Mouse (Mus musculus) MEL (cell line): Measurements from ENCODE around the gene Fbln5. TPM values are rescaled to one million over a fixed set of nuclear protein-coding genes. Genes with fewer than 3 reads are reported as not detected.

Experiments used
- DNase-seq: peaks from one replicate; pipeline ENCODE4 v3.0.0; 2011; ENCODE audit warnings: low read depth, low spot score
- H3K27ac ChIP-seq: 2 replicates; pipeline ENCODE4 v1.5.1; 2012; ENCODE audit warnings: low read depth, mild to moderate bottlenecking, control low read depth, low read length, moderate library complexity; ENCODE audit not compliant: control insufficient read depth
- H3K27me3 ChIP-seq, 2 experiments: fragments of 150-350 bp in 1 of 2; sonication (generic) in 1 of 2; 2 replicates each; pipeline ENCODE4 v1.6.1; 2012; ENCODE audit warnings: low read length in 2 of 2, mild to moderate bottlenecking in 2 of 2, improper control_type of control experiment in 1 of 2, moderate library complexity in 1 of 2; ENCODE audit not compliant: insufficient read depth in 2 of 2, control insufficient read depth in 1 of 2
- H3K36me3 ChIP-seq, 2 experiments: 2 replicates each; pipeline ENCODE4 v1.6.1; 2012 to 2014; ENCODE audit warnings: low read length in 2 of 2, improper control_type of control experiment in 1 of 2, inconsistent platforms in 1 of 2, mild to moderate bottlenecking in 1 of 2; ENCODE audit not compliant: insufficient read depth in 2 of 2, control insufficient read depth in 1 of 2
- H3K4me1 ChIP-seq, 2 experiments: fragments of 150-350 bp in 1 of 2; sonication (generic) in 1 of 2; 2 replicates each; pipeline ENCODE4 v1.6.1; 2012; ENCODE audit warnings: low read length in 2 of 2, improper control_type of control experiment in 1 of 2, mild to moderate bottlenecking in 1 of 2; ENCODE audit not compliant: insufficient read depth in 2 of 2, control insufficient read depth in 1 of 2
- H3K4me3 ChIP-seq, 2 experiments: fragments of 150-350 bp in 1 of 2; sonication (generic) in 1 of 2; 2 replicates each; pipeline ENCODE4 v1.5.1; 2012; ENCODE audit warnings: low read depth in 2 of 2, low read length in 2 of 2, mild to moderate bottlenecking in 2 of 2, moderate library complexity in 2 of 2, control low read depth in 1 of 2, improper control_type of control experiment in 1 of 2; ENCODE audit not compliant: control insufficient read depth in 1 of 2, insufficient read depth in 1 of 2
- H3K79me2 ChIP-seq: 2 replicates; pipeline ENCODE4 v1.6.1; 2012; ENCODE audit warnings: mild to moderate bottlenecking, low read length, moderate library complexity; ENCODE audit not compliant: control insufficient read depth, poor library complexity, insufficient read depth
- H3K9ac ChIP-seq: 2 replicates; pipeline ENCODE4 v1.6.1; 2012; ENCODE audit warnings: low read depth, mild to moderate bottlenecking, control low read depth, low read length, moderate library complexity; ENCODE audit not compliant: control insufficient read depth, poor library complexity, severe bottlenecking
- H3K9me3 ChIP-seq: fragments of 150-350 bp; sonication (generic); replicated peaks from 2 replicates; pipeline ENCODE4 v1.6.1; 2012; ENCODE audit warnings: mild to moderate bottlenecking, low read length, improper control_type of control experiment, moderate library complexity; ENCODE audit not compliant: insufficient read depth
- CHD1 ChIP-seq: IDR thresholded peaks from 2 replicates; pipeline ENCODE4 v1.6.1; 2012; ENCODE audit warnings: low read depth, mild to moderate bottlenecking, inconsistent platforms, low read length, improper control_type of control experiment
- CHD2 ChIP-seq: IDR thresholded peaks from 2 replicates; pipeline ENCODE4 v1.6.1; 2011; ENCODE audit warnings: low read length, improper control_type of control experiment
- GATA1 ChIP-seq: IDR thresholded peaks from 2 replicates; pipeline ENCODE4 v1.6.1; 2011; ENCODE audit warnings: low read depth, low read length, improper control_type of control experiment
- HCFC1 ChIP-seq: IDR thresholded peaks from 2 replicates; pipeline ENCODE4 v1.6.1; 2012; ENCODE audit warnings: low read depth, mild to moderate bottlenecking, inconsistent platforms, low read length, improper control_type of control experiment, moderate library complexity
- MXI1 ChIP-seq: IDR thresholded peaks from 2 replicates; pipeline ENCODE4 v1.6.1; 2011; ENCODE audit warnings: mild to moderate bottlenecking, low read depth, low read length, improper control_type of control experiment
- POLR2AphosphoS5 ChIP-seq: IDR thresholded peaks from 2 replicates; pipeline ENCODE4 v1.6.1; 2012; ENCODE audit warnings: low read depth, borderline replicate concordance, mild to moderate bottlenecking, inconsistent platforms, low read length, moderate library complexity, mixed read lengths
- RCOR1 ChIP-seq: IDR thresholded peaks from 2 replicates; pipeline ENCODE4 v1.6.1; 2012; ENCODE audit warnings: low read depth, mild to moderate bottlenecking, inconsistent platforms, low read length, improper control_type of control experiment
- TAL1 ChIP-seq: IDR thresholded peaks from 2 replicates; pipeline ENCODE4 v1.6.1; 2012; ENCODE audit warnings: mild to moderate bottlenecking, inconsistent platforms, low read length, moderate library complexity, mixed read lengths
- TCF12 ChIP-seq: IDR thresholded peaks from 2 replicates; pipeline ENCODE4 v1.6.1; 2014; ENCODE audit warnings: low read depth, mild to moderate bottlenecking, inconsistent platforms, low read length, improper control_type of control experiment, moderate library complexity
- ZC3H11A ChIP-seq: IDR thresholded peaks from 2 replicates; pipeline ENCODE4 v1.6.1; 2012; ENCODE audit warnings: low read depth, mild to moderate bottlenecking, inconsistent platforms, low read length, improper control_type of control experiment
- polyA plus RNA-seq, 2 experiments: library from polyadenylated mRNA; stranded (reverse) in 1 of 2; unstranded in 1 of 2; fragments of >175 nt in 1 of 2; fragments of >200 nt in 1 of 2; gene quantifications; 2 replicates each; pipeline versions ENCODE4 v1.2.1 to v1.2.4; 2012; ENCODE audit warnings: low replicate concordance in 2 of 2, low read depth in 1 of 2; ENCODE audit not compliant: insufficient read length in 2 of 2, insufficient read depth in 1 of 2, missing spikeins in 1 of 2
- total RNA-seq: library from RNA; depleted of rRNA; stranded (reverse); fragments of 300-350 nt; gene quantifications from 2 replicates; pipeline ENCODE4 v1.2.3, GENCODE M21; 2012; rRNA removed

Gene Fbln5
- total and polyA plus RNA-seq, 3 experiments: not detected

DNA sequence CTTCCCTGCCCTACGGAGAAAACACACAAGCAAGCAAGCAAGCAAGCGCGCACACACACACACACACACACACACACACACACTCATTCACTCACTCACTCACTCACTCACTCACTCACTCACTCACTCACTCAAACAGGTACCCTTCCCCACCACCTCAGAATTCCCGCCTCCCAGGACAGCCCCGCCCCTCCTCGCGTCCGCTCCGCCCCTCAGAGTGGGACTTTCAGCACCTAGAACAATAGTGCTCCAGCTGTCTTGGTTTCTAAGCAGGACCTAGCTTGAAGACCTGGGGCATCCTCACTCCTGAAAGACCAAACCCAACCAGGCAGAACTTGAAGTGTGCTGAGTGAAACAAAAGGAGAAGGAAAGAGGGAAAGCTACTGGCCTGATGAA is 100.1 kb downstream of the Fbln5 start:
- Histone ChIP-seq H3K9ac (no peak overlapping the region), H3K9me3 (no peaks in the 10 kb centered on the region), H3K27ac (no peak overlapping the region), H3K79me2 (no peaks in the 10 kb centered on the region), H3K4me3 (no peak overlapping the region), H3K4me1 (no peaks in the 10 kb centered on the region), H3K27me3 (no peaks in the 10 kb centered on the region), H3K36me3 (no peaks in the 10 kb centered on the region)
- no peak for DNase-seq
- no peak for TF ChIP-seq CHD1
- no peak for TF ChIP-seq CHD2

DNA sequence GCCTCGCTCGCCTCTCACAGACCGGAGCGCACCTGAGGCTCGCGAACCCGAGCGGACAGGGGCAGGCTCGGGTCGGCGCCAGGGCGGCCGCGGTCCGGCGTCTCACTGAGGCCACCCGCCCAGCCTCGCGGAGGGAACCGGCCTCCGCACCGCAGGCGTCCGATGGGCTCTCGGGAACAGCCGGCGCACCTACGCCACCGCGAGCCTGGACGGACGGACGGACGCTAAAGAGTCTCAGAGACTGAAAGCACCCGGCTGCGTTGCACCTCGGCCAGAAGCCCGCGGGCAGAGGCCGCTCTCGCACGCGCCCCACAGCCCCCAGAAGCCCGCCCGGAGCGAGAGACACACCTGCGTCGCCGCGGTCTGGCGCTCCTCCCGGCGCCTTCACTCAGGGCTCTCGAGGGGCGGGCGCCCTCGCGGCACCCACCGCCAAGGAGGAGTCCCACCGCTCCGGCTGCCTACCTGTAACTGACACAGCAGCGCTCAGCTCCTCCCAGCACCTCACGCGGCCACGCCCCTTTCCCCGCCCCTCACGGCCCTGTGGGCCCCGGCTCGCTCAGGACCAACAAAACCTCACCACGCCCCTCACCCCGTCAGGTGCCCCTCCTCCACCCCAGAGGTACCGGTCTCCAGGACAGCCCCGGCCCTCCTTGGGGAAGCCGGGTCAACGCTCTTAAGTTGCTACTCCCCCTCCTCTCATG is 100.7 kb downstream of the Fbln5 start, which contains the start of gene Tc2n:
Gene Tc2n (minus strand): TSS at position 470 of the 701 bp plus-strand sequence.
- no peak for TF ChIP-seq CHD2
- no peak for TF ChIP-seq CHD1
- no peak for TF ChIP-seq GATA1
- Histone ChIP-seq H3K9me3 (no peaks in the 10 kb centered on the region), H3K4me3 (no peak within 1 kb of the TSS), H3K27ac (no peak within 1 kb of the TSS), H3K79me2 (no peaks in the 10 kb centered on the region), H3K27me3 (no peaks in the 10 kb centered on the region), H3K36me3 (no peaks in the 10 kb centered on the region), H3K4me1 (no peaks in the 10 kb centered on the region), H3K9ac (no peak within 1 kb of the TSS)
- no peak for DNase-seq

DNA sequence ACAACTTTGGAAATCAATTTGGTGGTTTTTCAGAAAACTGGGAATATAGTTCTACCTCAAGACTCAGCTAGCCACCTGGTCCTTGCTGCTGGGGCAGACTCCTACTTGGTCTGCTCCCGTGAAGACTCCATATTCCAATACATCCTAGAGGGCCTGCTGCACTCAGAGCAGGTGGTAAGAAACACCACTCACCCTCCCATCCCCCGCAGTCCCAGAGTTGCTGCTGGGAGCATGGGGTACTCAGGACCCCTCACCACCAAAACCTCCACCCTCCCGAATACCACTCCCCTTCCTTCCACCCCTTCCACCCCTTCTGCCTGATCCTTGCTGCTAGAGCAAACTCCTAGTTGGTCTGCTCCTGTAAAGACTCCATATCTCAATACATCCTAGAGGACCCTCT is 119.7 kb downstream of the Fbln5 start:
- no peaks in the 10 kb centered on the region for H3K36me3 ChIP-seq

More for the DNA sequence above, 119.7 kb downstream of the Fbln5 start:
- no peak overlapping the region for H3K4me3 ChIP-seq
- H3K27me3 ChIP-seq: no peaks in the 10 kb centered on the region; a peak in 1 of 4 replicates
- H3K79me2 ChIP-seq: no peaks in the 10 kb centered on the region
- H3K9ac ChIP-seq: no peak overlapping the region
- H3K9me3 ChIP-seq: no peaks in the 10 kb centered on the region
- H3K27ac ChIP-seq: no peak overlapping the region
- no peaks in the 10 kb centered on the region for H3K4me1 ChIP-seq
- no peak for DNase-seq
- TF ChIP-seq MXI1: no peak
- TF ChIP-seq HCFC1: no peak
- no peak for TF ChIP-seq RCOR1
- no peak for TF ChIP-seq POLR2AphosphoS5
- TF ChIP-seq TAL1: no peak
- no peak for TF ChIP-seq TCF12
- TF ChIP-seq ZC3H11A: no peak

Other genes starting within 250 kb of the Fbln5 start
- gene Tc2n, start 100.5 kb downstream of the Fbln5 start, total RNA-seq: not detected in 2 replicates
- under 1 TPM in 1 of 2 experiments, not detected in 1; 0.49 TPM for gene Tc2n, start 100.5 kb downstream of the Fbln5 start, polyA plus RNA-seq
- 9.8 and 10.4 TPM in 2 replicates for gene Trip11, start 94.2 kb upstream of the Fbln5 start, total RNA-seq
- gene Trip11, start 94.2 kb upstream of the Fbln5 start, polyA plus RNA-seq: 1 to 10 TPM in 1 of 2 experiments, not detected in 1; 7.6 TPM
- 21.8 and 22.1 TPM in 2 replicates for gene Atxn3, start 139.2 kb upstream of the Fbln5 start, total RNA-seq
- 100 to 1,000 TPM in 1 of 2 experiments, 10 to 100 TPM in 1; 27.8 to 400 TPM for gene Atxn3, start 139.2 kb upstream of the Fbln5 start, polyA plus RNA-seq
- 56.9 and 62.9 TPM in 2 replicates for gene Cpsf2, start 156.9 kb upstream of the Fbln5 start, total RNA-seq
- 100 to 1,000 TPM in 1 of 2 experiments, 10 to 100 TPM in 1; 52.1 to 109 TPM for gene Cpsf2, start 156.9 kb upstream of the Fbln5 start, polyA plus RNA-seq